Mouse (Mus musculus): ENCODE measurements around the gene Msh5. TPM values are rescaled to one million over a fixed set of nuclear protein-coding genes. Genes with fewer than 3 reads are reported as not detected.
A peak's percentile ranks its signal among the peaks of the same experiment; 100 is the strongest.

Gene Msh5
- polyA plus RNA-seq, 1 experiment = 2.2 TPM

DNA sequence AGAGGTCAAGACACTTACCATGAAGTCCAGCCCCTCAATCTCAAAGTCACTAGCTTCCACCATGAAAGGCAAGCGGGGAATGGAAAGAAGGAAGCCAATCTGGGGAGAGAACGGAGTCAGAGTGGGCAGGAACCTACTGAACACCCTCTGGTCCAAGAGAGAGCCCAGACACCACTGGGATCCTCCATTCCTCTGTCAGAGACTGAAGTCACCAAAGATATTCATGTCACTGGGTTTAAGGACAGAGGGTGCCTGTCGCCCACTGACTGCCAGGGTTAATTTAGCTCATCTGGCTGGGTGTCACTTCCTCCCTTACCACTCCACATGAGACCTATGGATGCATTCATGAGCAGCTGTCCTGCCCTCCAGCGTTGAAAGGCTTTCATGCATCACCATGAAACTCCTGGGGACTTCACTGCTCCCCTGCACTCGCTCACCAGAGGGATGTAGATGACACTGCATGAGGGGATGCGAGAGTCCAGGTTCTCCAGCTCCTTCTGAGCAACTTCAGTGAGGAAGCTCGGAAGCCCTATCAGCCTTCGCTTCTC is 14.1 kb downstream of the Msh5 start:
- H3K4me1 ChIP-seq (ENCODE audit: control insufficient read depth, insufficient read depth, insufficient read length, low read length) = no peaks in the 10 kb centered on the region; the same call in 1 of the 2 replicates
- H3K27ac ChIP-seq (ENCODE audit: insufficient read depth, low read depth, low read length) = no peak overlapping the region
- 71% methylated on average over 8 of the region's 8 CpGs for WGBS
- no peaks in the 10 kb centered on the region for H3K27me3 ChIP-seq (ENCODE audit: control insufficient read depth, insufficient read depth, low read length)
- TF ChIP-seq CTCF (IDR thresholded peaks at IDR 0.05; ENCODE audit: extremely low read depth, insufficient read length, insufficient replicate concordance, low read depth, low read length) = no peak
- TF ChIP-seq POLR2A (IDR thresholded peaks at IDR 0.05; ENCODE audit: low read depth, low read length) = no peak
- no peaks in the 10 kb centered on the region for H3K36me3 ChIP-seq (ENCODE audit: control insufficient read depth, insufficient read depth, low read length)
- no peak overlapping the region for H3K4me3 ChIP-seq (ENCODE audit: low read depth, low read length)

DNA sequence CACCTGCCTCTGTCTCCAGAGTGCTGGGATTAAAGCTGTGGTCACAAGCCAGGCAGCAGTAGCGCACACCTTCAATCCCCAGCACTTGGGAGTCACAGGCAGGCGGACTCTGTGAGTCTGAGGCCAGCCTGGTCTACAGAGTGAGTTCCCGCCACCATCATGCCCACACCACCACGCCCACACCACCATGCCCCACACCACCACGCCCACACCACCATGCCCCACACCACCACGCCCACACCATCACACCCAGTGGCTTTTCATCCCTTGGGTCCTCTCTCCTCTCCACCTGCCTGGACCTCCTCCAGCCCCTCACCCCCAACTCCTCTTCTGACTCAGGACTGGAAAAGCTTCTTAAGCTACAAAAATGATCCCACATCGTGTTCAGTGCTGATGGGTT is 14.7 kb downstream of the Msh5 start:
- Histone ChIP-seq H3K4me1 (ENCODE audit: control insufficient read depth, insufficient read depth, insufficient read length, low read length) (no peaks in the 10 kb centered on the region; the same call in 1 of the 2 replicates), H3K36me3 (ENCODE audit: control insufficient read depth, insufficient read depth, low read length) (no peaks in the 10 kb centered on the region), H3K27me3 (ENCODE audit: control insufficient read depth, insufficient read depth, low read length) (no peaks in the 10 kb centered on the region), H3K27ac (ENCODE audit: insufficient read depth, low read depth, low read length) (no peak overlapping the region), H3K4me3 (ENCODE audit: low read depth, low read length) (no peak overlapping the region)
- WGBS = 57% methylated on average over 5 of the region's 7 CpGs
- TF ChIP-seq POLR2A (IDR thresholded peaks at IDR 0.05; ENCODE audit: low read depth, low read length) (no peak), CTCF (IDR thresholded peaks at IDR 0.05; ENCODE audit: extremely low read depth, insufficient read length, insufficient replicate concordance, low read depth, low read length) (no peak)

DNA sequence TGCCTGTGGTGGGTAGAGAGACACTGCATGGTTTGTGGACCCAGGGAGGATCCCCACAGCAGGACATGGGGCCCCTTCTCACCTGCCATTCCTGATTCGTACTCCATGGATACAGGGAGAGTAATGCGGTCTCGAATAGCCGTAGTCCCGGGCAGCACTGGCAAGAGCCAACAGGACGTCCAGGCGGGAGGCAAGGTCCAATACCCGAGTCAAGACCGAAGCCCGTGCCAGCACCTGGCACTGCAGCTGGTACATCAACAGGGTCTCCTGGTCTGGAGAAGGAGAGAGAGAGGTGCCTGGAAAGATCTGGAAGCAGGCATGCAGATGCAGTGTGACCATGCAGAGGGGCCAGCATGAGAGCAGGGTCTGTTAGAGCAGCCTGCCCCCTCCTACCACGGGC is 15.3 kb downstream of the Msh5 start:
- WGBS = 82% methylated on average over 11 of the region's 11 CpGs
- H3K36me3 ChIP-seq (ENCODE audit: control insufficient read depth, insufficient read depth, low read length) = no peaks in the 10 kb centered on the region
- TF ChIP-seq POLR2A (IDR thresholded peaks at IDR 0.05; ENCODE audit: low read depth, low read length) (no peak), CTCF (IDR thresholded peaks at IDR 0.05; ENCODE audit: extremely low read depth, insufficient read length, insufficient replicate concordance, low read depth, low read length) (no peak)

DNA sequence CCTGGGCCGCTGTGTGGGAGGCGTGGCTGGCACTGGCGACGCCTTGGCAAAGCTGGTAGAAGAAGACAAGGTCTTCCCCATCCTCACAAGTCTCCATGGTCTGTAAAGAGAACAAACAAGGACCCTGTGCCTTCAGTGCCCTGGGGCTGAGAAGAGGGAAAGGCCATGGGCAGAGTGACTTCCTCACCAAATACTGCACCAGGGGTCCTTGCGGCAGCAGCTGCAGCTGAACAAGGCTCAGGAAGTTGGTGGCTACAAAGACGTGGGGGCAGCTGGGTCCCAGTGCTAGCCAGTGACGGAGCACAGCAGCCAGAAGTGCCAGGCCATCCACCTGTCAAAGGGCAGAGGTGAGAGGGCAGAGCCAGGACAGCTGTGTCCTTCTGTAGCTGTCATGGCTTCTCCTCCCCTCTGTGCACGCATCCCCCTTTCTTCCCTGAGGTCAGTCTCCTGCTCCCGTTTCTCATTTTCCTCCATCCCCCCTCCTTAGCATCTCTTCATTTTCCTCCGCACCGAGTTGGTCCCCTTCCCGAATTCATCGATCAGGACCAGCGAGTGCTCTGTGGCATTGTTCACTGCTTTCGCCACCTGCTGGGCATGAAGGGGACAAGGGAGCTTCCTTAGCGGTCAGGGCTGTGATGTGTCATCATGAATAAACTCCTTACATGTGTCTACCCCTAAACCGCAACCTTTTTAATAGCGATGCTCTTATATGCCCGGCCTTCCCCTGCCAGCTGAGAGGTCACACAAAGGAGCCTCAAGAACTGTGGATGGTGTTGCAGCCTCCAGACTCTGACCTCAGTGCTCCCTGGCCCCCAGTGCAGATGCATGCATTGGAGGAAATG is 16.6 kb downstream of the Msh5 start:
- Histone ChIP-seq H3K4me1 (ENCODE audit: control insufficient read depth, insufficient read depth, insufficient read length, low read length) (peaks cover 2% of the 10 kb centered on the region; the same call in 1 of the 2 replicates), H3K27me3 (ENCODE audit: control insufficient read depth, insufficient read depth, low read length) (no peaks in the 10 kb centered on the region), H3K4me3 (ENCODE audit: low read depth, low read length) (no peak overlapping the region), H3K27ac (ENCODE audit: insufficient read depth, low read depth, low read length) (no peak overlapping the region), H3K36me3 (ENCODE audit: control insufficient read depth, insufficient read depth, low read length) (no peaks in the 10 kb centered on the region)
- peak; percentile 55; the same call in 1 of the 2 replicates for TF ChIP-seq CTCF (IDR thresholded peaks at IDR 0.05; ENCODE audit: extremely low read depth, insufficient read length, insufficient replicate concordance, low read depth, low read length)
- no peak for TF ChIP-seq POLR2A (IDR thresholded peaks at IDR 0.05; ENCODE audit: low read depth, low read length)
- 42% methylated on average over 19 of the region's 19 CpGs for WGBS

More for the DNA sequence above, 15.3 kb downstream of the Msh5 start:
- H3K4me3 ChIP-seq (ENCODE audit: low read depth, low read length) = no peak overlapping the region
- no peaks in the 10 kb centered on the region; the same call in 1 of the 2 replicates for H3K4me1 ChIP-seq (ENCODE audit: control insufficient read depth, insufficient read depth, insufficient read length, low read length)
- H3K27ac ChIP-seq (ENCODE audit: insufficient read depth, low read depth, low read length) = no peak overlapping the region
- no peaks in the 10 kb centered on the region for H3K27me3 ChIP-seq (ENCODE audit: control insufficient read depth, insufficient read depth, low read length)

DNA sequence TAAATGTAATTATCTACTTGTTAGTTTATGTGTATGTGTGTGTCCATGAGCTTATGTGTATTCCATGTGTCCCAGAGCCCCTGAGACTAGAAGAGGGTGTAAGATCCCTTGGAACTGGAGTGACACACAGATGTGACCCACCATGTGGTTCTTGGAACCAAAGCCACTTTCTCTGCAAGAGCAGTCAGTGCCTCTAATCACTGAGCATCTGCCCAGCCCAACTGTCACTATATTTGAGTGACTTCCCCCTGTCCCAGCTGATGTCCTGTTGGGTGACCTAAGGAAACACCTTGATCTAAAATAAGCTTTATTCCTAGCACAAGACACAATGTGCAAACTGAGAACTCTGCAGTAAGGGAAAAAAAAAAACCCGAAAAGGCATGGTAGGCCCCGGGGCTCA is 18.2 kb downstream of the Msh5 start:
- TF ChIP-seq POLR2A (IDR thresholded peaks at IDR 0.05; ENCODE audit: low read depth, low read length) = no peak
- Histone ChIP-seq H3K4me3 (ENCODE audit: low read depth, low read length) (no peak overlapping the region), H3K27me3 (ENCODE audit: control insufficient read depth, insufficient read depth, low read length) (no peaks in the 10 kb centered on the region), H3K27ac (ENCODE audit: insufficient read depth, low read depth, low read length) (no peak overlapping the region), H3K36me3 (ENCODE audit: control insufficient read depth, insufficient read depth, low read length) (no peaks in the 10 kb centered on the region), H3K4me1 (ENCODE audit: control insufficient read depth, insufficient read depth, insufficient read length, low read length) (peaks cover 15% of the 10 kb centered on the region)
- 65% methylated on average over 2 of the region's 2 CpGs for WGBS

DNA sequence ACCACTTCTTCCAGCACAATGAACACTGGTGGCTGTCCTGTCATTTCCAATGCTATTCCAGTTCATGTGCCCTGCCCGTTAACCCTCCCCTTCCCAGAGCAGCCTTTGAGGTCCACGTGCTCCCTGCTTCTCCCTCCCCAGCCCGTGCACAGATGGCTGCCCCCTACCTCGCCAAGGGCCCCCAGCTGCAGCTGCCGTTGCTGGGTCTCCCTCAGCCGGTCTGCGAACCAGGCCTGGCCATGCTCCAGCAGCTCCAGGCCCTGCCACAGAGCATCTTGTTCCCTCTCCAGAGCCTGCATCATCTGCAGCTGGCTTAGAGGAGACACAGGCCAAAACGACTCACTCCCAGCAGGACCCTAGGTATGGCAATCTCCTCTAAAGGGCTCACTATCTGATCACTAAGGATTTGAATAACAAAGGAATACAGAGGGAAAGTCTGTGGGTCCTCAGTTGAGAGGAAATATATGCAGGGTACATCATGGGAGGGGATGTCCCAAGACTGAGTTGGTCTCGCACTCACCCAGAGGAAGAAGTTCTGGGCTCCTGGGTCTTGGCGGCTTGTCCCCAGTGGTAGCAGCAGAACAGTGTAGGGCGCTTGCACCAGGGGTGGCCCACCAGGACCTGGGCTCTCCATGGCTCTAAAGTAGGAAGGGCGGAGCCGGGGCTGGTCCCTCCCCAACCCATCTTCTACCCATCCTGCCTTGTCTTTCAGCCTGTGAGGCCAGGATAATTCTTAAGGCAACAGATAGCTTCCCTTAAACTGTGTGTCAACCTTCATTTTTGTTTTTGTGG is 19.1 kb downstream of the Msh5 start, which contains the start of gene Sapcd1:
Gene Sapcd1, minus strand, starts transcription at position 740 of the 792 bp plus-strand sequence.
- no peak within 1 kb of the TSS for H3K27ac ChIP-seq (ENCODE audit: insufficient read depth, low read depth, low read length)
- WGBS = 64% methylated on average over 13 of the region's 13 CpGs
- no peak within 1 kb of the TSS for H3K4me3 ChIP-seq (ENCODE audit: low read depth, low read length)
- no peaks in the 10 kb centered on the region for H3K27me3 ChIP-seq (ENCODE audit: control insufficient read depth, insufficient read depth, low read length)
- TF ChIP-seq POLR2A (IDR thresholded peaks at IDR 0.05; ENCODE audit: low read depth, low read length) = no peak
- no peak for TF ChIP-seq CTCF (IDR thresholded peaks at IDR 0.05; ENCODE audit: extremely low read depth, insufficient read length, insufficient replicate concordance, low read depth, low read length)
- no peaks in the 10 kb centered on the region for H3K36me3 ChIP-seq (ENCODE audit: control insufficient read depth, insufficient read depth, low read length)
- peaks cover 21% of the 10 kb centered on the region for H3K4me1 ChIP-seq (ENCODE audit: control insufficient read depth, insufficient read depth, insufficient read length, low read length)

DNA sequence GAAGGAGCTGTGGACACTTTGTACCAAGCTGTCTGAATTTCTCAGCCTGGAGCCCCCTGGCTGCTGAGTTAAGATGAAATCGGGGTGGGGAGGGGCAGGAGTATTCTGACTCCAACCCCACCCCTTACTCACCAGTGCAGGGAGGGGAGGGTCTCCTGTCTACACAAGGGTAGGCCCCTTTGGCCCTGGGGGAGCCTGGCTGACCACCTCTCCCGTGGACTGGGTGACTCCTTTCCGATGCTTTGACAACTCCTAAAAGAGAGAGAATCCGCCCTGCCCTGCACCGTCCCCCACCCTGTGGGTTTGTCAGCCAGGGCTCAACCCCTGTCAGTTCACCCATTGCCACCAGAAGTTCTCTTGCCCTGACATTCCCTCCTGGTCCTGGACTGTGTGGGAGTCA is 20.3 kb downstream of the Msh5 start:
- H3K4me3 ChIP-seq (ENCODE audit: low read depth, low read length) = no peak overlapping the region
- WGBS = 87% methylated on average over 5 of the region's 5 CpGs
- no peaks in the 10 kb centered on the region for H3K36me3 ChIP-seq (ENCODE audit: control insufficient read depth, insufficient read depth, low read length)
- no peak for TF ChIP-seq POLR2A (IDR thresholded peaks at IDR 0.05; ENCODE audit: low read depth, low read length)
- no peak overlapping the region for H3K27ac ChIP-seq (ENCODE audit: insufficient read depth, low read depth, low read length)
- no peaks in the 10 kb centered on the region for H3K27me3 ChIP-seq (ENCODE audit: control insufficient read depth, insufficient read depth, low read length)
- H3K4me1 ChIP-seq (ENCODE audit: control insufficient read depth, insufficient read depth, insufficient read length, low read length) = peaks cover 25% of the 10 kb centered on the region
